Mouse (Mus musculus) gastrocnemius, adult 18-20 months (tissue): ENCODE data around the gene Tmem203. TPM values are rescaled to one million over a fixed set of nuclear protein-coding genes. Genes with fewer than 3 reads are reported as not detected.
"Not testable (repeated sequence)": the region's sequence is repeated elsewhere in the genome, so short reads cannot be mapped to it uniquely, and the experiment has no call there.

Experiments used
- DNase-seq: peaks from one replicate; pipeline ENCODE4 v3.0.0; 2021; ENCODE audit warnings: low spot score
- total RNA-seq, 2 experiments: library from RNA; stranded (reverse); gene quantifications; 2 replicates each; pipeline ENCODE4 v1.2.3; 2021

Tmem203 gene
- total RNA-seq, 2 experiments from 2014 or later: 12.0 to 12.1 TPM

DNA sequence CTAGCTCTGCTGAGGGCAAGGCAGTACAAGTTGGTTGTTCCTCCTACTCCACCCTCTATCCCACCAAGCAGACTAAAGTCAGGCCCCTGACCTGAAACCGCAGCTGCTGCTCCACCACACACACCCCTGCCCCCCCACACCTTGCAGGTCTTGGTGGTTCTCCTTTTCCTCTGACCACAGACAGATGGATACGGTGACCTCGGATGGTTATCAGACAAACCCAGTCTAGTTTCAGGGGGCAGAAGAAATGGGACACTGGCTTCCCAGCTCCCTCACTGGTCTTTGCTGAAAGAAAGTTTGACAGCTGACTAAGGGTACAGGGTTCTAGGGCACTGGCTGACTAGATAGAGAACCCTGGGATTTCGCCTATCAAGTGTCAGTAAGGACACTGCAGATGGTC lies 21.8 kb upstream of the Tmem203 start:
- DNase-seq: no peak

DNA sequence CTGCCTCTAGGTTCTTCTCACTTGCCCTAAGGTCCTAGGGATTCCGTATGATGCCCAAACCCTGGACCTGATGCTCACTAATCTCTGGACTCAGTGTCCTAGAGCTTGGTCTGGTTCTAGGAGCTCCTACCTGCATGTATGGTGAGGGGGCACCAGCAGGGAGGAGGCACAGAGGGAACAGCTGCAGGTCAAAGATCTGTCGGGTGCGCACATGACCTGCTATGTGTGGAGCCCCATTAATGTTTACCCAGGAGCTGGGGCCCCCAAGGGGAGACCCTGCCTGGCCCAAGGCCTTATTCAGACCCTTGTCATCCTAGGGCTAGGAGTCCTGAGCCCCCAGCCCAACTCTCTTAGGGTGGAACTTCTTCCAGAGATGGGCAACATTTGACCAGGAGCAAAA lies 21.2 kb upstream of the Tmem203 start, which contains the start of gene Slc34a3:
Gene Slc34a3 (minus strand): TSS at position 315 of the 400 bp plus-strand sequence.
- DNase-seq: no peak

DNA sequence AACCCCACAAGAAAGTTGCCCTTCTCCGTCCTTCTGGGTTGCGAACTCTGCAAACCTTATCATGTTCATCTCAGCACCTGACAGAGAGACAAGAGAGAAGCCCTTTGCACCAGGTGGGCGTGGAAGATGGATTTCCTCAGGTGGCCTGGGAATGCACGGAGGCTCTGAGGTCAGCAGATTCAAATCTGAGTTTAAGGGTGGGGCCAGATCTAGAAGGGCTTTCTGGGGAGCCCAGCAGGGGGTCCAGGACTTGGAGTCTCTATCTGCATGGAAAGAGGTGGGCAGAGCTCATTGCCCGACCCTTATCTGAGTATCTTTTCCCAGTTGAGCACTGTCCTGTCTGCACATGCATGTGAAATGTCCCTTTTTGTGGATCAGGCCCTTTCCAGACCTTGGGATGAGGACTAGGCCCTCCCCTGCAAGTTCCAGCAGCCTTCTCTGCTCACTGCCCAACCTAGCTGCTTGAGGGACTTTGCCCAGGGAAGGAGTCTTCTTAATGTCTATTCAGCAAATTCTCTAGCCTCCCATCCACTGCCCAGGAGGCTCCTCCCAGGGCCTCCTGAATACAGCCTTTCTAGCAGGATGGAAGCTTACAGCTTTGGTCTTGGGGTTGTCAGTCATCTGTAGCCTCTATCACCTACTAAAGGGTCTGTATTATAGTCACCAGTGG lies 20.6 kb upstream of the Tmem203 start:
- DNase-seq: no peak

DNA sequence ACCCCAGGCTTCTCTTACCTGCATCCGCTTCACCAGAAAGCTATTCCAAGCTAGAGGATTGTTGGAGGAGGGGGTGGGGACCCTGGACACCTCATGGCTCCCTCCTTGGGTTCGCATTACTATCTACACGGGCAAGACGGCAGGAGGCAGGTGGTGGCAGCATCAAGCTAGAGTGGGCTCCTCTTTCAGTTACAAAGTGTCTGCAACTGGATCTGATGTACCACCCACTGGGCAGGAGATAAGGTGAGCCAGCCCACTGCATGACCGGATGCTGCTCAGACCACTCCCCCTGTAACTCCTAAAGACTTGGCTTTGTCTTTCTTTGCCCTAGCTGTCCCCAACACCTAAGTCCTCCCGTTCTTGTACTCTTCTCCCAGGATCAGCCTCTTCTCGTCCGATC lies 18.6 kb upstream of the Tmem203 start, which contains the start of gene Rnf224:
Gene Rnf224 (minus strand): TSS at position 174 of the 400 bp plus-strand sequence.
- no peak for DNase-seq

DNA sequence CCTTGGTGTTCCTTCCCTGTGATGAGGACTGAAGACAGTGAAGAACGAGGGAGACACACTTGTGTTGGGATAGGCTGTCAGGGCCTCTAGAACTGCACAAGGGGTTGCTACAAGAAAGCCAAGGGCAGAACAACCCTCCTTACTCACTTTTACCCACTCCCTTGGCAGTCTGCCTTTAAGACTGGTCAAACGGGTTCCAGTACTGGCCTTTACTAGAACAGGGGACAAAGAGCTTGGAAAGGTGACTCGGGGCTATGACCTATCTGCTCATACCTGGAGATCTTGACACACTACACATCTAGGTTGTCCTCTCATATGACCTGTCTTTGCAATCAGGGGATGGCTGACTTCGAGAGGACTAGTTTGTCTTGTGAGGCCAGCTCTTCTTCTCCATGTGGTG lies 17.7 kb upstream of the Tmem203 start:
- DNase-seq: no peak

DNA sequence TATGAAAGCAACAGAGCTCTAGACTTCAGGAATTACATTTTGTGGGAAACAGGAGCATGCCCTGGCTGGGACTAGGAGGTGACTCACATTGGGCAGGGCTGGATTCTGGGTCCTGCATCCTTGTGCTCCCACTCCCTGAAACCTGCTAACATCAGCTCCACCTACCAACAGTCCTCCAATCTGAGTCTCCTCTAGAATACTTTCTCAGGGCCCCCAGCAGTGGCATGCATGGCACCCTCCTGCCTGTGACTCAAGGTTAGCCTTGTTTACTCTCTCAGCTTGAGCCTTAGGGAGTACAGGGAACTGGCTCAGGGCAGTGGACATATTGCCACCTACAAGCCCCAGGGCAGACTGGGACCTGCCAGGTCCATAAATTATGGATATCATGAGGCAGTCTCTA lies 17.1 kb upstream of the Tmem203 start:
- DNase-seq: no peak

DNA sequence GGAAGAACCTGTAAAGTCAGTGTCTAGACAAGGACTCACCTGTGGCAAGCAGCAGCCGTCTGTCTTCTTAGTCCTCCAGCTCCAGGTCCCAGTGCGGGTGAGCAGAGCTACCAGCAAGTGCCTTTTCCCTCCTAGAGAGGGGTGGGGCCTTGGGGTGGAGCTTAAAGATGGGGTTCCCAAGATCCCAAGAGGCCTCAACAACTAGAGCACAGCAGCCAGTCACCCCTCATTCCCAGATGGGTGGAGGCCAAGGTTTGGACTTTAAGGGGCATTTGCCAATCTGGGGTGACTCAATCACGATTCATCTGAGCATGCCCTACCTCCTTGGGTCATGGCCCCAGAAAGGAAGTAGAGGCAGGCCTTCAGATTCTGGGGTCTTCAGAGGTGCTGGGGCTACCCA lies 15.5 kb upstream of the Tmem203 start:
- no peak for DNase-seq

DNA sequence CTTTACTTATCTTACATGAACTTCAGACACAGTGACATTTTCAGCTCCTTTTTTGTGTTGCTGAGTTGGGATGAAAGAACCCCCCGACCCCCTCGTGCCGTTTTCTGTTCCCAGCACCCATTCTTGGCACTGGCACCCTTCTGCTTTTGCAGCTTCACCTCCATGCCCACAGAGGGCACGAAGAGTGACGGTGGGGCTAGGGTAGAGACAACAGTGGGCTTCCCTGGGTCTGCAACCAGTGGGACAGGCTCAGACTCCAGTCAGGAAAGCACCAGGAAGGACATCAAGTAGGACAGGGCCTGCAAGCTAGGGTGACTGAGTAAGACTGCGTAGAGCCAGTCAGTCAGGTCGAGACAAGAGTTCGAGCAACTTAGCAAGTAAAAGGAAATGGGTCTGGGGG lies 14.9 kb upstream of the Tmem203 start:
- no peak for DNase-seq

DNA sequence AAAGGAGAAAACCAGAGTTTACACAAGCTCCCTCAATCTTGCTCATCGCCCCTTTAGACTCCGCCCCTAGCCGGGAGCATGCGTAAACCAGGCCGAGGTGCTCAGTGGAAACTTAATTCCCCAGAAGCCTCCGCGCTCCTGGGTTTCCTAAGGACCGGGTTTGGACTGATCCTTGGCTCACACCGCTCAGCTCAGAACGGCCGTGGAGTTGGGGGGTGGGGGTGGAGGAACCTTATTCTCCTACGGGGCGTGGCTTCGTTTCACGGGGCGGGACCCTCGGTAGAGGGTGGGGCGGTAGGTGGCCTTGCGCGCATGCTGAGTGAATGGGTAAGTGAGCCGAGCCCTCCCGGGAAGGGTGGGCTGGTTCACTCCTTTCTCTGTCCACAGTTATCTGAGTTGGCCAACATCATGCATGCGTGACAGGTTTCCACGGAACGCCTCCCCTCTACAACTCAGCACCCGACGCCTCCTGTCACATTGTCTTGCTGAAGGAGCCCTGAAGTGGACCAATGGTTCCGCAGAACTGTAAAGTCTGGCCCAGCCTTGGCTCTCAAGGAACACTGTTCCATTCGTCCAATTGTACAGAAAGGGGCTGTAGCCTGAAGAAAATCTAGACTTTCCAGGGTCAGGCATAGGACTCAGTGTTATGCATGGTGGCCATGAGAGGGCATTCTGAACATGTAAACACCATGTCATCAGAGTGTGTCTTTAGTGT lies 14.4 kb upstream of the Tmem203 start:
- peak; percentile 61 for DNase-seq

DNA sequence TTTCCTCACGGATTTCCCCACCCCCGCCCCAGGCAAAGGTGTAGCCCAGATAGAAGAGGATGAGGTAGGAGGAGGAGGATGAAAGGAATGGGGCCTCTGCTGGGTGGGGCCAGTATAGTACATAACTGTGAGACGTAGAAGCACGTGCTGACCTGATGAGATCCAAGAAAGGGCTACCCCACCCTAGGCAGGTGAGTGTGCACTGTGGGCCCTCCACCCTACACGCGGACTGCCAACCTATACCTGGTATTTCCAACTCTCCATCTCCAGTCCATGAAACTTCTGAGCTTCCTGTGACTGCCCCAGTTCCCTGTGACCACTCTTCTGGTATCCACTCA lies 13.8 kb upstream of the Tmem203 start:
- no peak for DNase-seq

DNA sequence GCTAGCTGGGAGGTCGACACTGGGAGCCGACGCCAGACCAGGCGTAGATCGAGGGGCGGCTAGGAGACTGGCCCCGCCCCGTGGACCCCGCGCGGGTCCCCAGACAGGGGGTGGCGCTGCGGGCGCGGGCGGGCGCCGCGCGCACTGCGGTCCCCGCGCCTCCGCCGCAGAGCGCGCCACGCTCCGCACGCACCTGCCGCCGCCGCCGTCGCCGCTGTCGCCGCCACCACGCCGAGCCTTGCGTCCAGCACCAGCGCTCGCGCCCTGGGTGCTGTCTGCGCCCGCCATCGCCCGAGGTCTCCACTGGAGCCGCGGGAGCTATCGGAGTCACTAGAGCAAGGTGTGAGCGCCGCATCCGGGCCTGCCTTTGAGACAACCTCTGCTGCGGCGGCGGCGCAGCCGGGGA lies 13.1 kb upstream of the Tmem203 start, which contains the start of the genes Rnf208 and Cysrt1:
Gene Rnf208 (plus strand): TSS at position 155 of the 406 bp plus-strand sequence.
Gene Cysrt1 (minus strand): TSS at position 352 of the 406 bp plus-strand sequence.
- DNase-seq: no peak

DNA sequence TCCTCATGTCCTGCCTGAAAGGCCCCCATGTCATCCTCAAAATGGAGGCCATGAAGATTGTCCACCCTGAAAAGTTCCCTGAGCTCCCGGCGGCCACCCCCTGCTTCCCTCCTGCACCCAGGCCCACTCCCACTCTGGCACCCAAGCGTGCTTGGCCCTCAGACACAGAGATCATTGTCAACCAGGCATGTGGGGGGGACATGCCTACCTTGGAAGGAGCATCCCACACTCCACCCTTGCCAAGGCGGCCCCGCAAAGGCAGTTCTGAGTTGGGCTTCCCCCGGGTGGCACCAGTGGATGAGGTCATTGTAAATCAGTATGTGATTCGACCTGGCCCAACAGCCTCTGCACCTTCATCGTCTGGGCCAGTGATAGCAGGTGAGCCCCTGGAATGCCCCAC lies 11.9 kb upstream of the Tmem203 start:
- no peak for DNase-seq

DNA sequence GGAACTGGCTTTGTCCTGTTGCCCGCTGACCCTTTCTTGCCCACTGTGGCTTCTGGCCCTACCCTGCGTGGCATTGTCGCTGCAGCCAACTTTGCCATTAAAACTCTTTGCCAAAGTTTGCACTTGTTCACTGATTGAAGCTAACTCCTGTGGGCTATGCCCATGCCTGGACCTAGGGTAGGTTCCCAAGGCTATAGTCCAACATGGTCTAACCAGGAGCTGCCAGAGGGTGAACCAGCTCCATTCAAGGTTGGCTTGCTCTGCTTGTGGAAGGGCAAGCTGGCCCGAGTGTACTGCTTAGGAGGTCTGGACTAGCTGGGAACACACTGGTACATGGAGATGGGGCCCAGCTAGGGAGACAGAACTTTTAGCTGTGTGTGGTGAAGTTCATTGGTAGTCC lies 11.1 kb upstream of the Tmem203 start:
- DNase-seq: no peak

DNA sequence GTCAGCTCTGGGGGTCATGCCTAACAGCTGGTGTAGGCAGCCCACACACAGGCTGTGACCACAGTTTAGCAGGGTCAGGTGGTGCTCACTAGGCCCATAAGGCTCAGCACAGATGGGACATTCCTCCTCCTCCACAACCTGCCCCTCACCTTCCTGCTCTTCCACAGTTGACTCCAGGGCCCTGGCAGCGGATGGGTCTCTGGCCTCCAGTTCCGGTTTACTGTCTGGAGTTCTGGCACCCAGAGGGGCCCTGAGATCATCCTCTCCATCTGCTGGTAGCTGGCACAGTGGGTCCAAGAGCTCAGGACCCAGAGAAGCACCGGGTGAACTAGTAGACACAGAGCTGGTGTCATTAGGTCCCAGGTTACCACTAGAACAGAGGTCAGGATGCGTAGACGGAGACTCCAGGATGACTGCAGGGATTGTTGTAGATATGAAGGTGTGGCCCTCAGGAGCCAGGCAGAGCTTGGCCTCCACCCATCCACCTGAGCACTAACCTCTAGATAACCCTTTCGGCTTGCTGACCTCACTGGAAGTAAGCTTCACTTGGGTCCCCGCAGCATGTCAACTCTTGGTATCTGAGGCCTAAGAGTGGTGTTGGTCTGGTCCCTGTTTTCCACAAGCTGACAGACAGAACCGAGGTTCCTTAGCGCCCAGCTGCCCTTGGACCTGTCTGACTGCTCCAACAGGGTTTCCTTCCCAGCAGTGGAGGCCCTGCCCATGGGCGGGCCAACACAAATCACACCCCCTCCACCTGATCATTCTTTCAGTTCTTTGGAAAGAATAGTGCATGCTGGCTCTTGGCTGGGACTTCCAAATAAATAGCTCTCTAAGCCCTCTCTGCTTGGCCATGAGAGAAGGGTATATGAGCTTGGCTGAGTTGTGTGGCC lies 8.8 kb upstream of the Tmem203 start, which contains the start of gene AL732309.1:
Gene AL732309.1 (minus strand): TSS at position 681 of the 890 bp plus-strand sequence.
- no peak for DNase-seq

DNA sequence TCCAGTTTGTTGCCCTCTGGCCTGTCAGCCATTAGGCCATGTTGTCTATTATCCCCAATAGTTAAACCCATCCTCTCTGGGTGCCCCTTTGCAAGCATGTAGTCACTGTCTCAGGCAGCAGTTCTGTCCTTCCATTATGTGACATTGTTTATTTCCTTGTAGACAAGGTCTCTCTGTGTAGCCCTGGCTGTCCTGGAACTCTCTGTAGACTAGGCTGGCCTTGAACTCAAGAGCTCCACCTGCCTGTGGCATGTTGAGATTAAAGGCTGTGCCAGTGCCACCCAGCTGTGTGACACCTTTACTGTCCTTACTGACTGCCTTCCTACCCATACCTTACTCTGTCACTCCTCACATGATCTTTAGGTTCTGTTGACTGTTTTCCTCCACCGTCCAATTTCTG lies 2.9 kb upstream of the Tmem203 start:
- no peak for DNase-seq

DNA sequence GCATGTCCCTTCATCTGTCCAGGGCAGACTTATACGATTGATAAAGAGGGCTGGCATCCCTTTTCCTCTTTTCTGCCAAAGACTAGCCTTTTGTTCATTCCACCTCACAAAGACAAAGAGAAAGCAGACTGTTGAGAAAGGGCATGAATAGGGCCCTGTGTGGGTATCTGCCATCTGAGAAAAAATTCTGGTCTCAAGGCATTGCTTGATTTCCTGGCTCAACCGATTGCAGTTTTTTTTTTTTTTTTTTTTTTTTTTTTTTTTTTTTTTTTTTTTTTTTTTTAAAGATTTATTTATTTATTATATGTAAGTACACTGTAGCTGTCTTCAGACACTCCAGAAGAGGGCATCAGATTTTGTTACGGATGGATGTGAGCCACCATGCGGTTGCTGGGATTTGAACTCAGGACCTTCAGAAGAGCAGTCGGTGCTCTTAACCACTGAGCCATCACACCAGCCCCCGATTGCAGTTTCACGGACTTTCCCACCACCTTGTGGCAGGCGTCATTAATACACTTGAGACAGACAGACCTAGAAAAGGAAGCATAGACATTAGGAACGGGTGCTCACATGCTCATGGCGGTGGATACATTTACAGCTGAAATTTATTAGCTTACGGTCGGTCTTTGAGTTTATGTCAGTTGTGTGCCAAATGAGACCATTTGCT lies 1.3 kb downstream of the Tmem203 start:
- DNase-seq: not testable (repeated sequence)

DNA sequence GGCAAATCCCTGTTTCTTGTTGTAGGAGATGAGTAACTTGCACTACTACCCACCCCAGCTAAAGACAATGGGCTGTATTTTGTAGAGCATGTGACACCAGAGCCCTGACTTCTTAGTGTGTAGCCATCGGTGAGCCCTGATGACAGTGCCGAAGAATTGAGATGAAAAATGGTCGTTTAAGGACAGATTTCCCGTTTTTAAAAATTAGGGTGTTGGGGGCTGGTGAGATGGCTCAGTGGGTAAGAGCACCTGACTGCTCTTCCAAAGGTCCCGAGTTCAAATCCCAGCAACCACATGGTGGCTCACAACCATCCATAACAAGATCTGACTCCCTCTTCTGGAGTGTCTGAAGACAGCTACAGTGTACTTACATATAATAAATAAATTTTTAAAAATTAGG lies 2.0 kb downstream of the Tmem203 start:
- not testable (repeated sequence) for DNase-seq

DNA sequence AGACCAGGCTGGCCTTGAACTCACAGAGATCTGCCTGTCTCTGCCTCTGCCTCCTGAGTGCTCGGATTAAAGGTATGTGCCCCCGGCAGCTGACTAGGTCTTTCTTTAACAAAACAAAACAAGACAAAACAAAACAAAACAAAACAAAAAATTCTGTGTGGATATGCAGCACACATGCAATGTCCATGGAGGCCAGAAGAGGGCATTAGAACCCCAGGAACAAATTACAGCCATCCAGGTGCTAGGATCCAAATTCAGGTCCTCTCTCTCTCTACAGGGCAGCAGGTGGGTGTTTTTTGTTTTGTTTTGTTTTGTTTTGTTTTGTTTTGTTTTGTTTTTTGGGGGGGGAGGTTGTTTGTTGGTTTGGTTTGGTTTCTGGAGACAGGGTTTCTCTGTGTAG lies 3.6 kb downstream of the Tmem203 start:
- no peak for DNase-seq

DNA sequence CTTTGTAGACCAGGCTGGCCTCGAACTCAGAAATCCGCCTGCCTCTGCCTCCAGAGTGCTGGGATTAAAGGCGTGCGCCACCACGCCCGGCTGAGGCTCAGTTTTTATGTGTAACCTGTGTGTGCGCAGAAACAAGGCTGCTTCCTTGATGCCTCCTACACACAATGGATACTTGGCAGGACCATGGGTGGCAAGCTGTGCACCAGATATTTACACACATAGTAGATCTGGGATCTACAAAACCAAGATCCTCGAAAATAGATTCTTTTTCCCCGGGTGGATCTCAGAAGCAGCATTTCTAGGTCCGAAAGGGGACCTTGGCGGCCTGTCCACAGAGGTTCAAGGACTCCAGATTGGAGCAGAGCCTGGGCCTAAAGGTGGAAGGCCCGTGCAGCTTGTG lies 6.6 kb downstream of the Tmem203 start:
- no peak for DNase-seq

DNA sequence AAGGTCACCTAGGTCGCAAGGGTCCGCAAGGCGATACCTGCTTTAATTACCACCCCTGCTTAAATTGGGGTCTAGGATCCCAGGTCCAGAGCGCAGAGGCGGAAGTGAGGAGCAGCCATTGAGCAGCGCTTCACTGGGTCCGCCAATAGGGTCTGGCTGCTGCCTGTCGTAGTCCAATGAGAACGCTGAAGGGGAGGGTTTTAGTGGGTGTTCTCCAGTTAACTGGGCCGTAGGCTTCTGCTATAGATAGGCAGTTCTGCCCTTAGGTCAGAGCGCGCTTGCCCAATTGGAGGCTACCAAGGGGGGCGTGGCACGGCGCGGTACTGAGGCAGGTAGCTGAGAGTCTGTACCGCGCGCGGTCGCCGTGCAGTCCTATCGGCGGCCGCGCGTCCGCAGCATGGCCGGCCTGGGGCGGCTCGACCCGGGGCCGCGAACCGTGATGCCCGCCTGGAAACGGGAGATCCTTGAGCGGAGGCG lies 7.1 kb downstream of the Tmem203 start, which contains the start of gene Tprn:
Gene Tprn (plus strand): TSS at position 328 of the 477 bp plus-strand sequence.
- peak; percentile 97 for DNase-seq
